Mouse (Mus musculus) testis, adult 2 months (tissue): ENCODE data around the gene Cnih4.

Experiments used
- CTCF ChIP-seq: fragments of 200-500 bp; IDR thresholded peaks from 2 replicates; pipeline ENCODE4 v1.5.1; 2012; ENCODE audit warnings: low read depth, mild to moderate bottlenecking, inconsistent platforms, low read length, moderate library complexity; ENCODE audit not compliant: control insufficient read depth, insufficient read depth, insufficient replicate concordance
- POLR2A ChIP-seq: fragments of 200-500 bp; IDR thresholded peaks from 2 replicates; pipeline ENCODE4 v1.6.1; 2012; ENCODE audit warnings: low read depth, mild to moderate bottlenecking, inconsistent platforms, low read length, moderate library complexity; ENCODE audit not compliant: control insufficient read depth

- TF ChIP-seq CTCF, result 0 out of 2 replicates have a peak, but pooled peaks have one; percentile 7
- TF ChIP-seq POLR2A, result peak; percentile 86
These were observed 6.5 kb downstream of the Cnih4 start for GRCm38 (mm10) chr1:181150827-181151534.
